Mouse (Mus musculus): ENCODE results near the gene Cd302.

DNA sequence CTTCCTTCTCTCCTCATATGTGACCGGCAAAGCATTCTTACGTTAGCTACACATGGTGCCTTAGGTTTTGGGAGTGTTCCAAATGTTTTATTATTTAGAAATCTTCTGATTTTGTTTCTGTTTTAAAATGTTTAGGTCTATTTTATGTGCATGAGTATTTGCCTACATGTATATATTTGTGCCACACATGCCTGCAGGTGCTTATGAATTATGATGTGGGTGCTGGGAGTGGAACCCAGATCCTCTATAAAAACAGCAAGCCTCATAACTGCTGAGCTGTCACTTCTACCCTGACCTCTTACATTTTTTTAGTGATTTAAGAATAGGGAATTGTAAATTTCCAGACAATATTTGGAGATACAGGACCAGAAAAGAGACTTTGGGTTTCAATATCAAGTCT lies 62.3 kb downstream of the Cd302 start:
- TF ChIP-seq GATA1 (IDR thresholded peaks at IDR 0.05; ENCODE audit: borderline replicate concordance, low read length) (no peak), FLI1 (IDR thresholded peaks at IDR 0.05; ENCODE audit: low read length) (no peak)
